Mouse (Mus musculus) monocyte, adult 5-6 weeks (primary cell): Measurements from ENCODE around the gene 1700093K21Rik. TPM values are rescaled to one million over a fixed set of nuclear protein-coding genes. Genes with fewer than 3 reads are reported as not detected.
A peak's percentile ranks its signal among the peaks of the same experiment; 100 is the strongest.
"Not testable (repeated sequence)": the region's sequence is repeated elsewhere in the genome, so short reads cannot be mapped to it uniquely, and the experiment has no call there.

Source experiments
- ATAC-seq: fragments of 153-309, 156-312 bp; replicated peaks from 2 replicates; pipeline ENCODE4 v1.8.0; 2017; ENCODE audit warnings: mild to moderate bottlenecking; ENCODE audit not compliant: low TSS enrichment, insufficient number of reproducible peaks, severe bottlenecking, poor library complexity, low FRiP score
- total RNA-seq: library from RNA; stranded (forward); fragments of 200-1000, 200-491, 200-594 nt; gene quantifications from 3 replicates; pipeline ENCODE4 v1.2.3, GENCODE M21; 2017

1700093K21Rik gene
- total RNA-seq: 2.2 TPM in 1 of 3 replicates, not detected in the others

DNA sequence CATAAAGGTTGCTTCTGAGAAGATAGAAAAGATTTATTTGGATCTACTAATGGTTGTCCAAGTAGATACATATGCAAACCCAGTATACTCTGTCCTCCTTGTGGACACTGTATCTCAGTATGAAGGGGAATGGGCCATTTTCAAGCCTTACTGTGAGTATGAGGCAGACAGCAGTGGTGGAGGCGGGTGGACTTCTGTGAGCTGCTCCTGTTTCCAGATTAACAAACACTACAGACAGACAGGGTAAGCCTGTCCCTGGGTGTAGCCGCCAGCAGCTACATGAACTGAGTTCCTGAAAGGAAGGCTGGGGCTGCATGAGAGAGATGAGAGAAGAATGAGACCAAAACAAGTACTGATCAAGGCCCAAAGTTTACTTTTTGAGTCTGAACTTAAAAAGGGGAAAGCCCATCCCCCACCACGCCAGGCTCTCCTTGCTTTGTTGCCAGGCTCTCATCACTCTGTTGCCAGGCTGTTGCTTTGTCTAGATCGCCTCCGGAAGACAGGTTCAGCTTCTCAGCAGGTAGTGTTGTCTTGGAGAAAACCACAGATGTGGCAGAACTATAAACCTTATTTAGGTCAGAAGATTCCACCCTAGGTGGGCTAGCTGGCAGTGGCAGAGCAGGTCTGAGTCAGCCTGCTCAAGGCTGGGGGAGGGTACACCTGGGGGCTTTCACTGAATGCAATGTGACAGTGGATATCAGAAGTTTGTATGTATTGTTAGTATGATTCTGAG, at the start of gene 1700093K21Rik:
1700093K21Rik (minus strand) TSS at position 683 of the 733 bp plus-strand sequence.
- ATAC-seq: no peak

GRCm38 (mm10) chr11:23570130-23570529, 49.2 kb upstream of the 1700093K21Rik start:
- no peak for ATAC-seq

DNA sequence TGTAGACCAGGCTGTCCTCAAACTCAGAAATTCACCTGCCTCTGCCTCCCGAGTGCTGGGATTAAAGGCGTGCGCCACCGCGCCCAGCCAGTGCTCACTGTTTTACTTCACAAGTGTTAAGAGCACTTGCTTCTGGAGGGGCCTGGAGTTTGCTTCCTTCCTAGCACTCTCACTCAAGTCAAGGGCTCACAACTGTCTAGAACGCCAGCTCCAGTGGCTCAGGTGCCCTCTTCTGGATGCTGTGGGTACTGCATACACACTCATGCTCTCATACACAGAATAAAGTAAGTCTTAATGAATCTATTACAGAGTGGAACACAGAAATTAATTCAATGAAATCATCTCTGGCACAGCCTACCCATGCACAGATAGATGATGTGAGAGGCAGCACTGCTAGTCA, 44.8 kb upstream of the 1700093K21Rik start:
- peak; percentile 87 for ATAC-seq

GRCm38 (mm10) chr11:23557039-23557630, 36.2 kb upstream of the 1700093K21Rik start:
- no peak for ATAC-seq

DNA sequence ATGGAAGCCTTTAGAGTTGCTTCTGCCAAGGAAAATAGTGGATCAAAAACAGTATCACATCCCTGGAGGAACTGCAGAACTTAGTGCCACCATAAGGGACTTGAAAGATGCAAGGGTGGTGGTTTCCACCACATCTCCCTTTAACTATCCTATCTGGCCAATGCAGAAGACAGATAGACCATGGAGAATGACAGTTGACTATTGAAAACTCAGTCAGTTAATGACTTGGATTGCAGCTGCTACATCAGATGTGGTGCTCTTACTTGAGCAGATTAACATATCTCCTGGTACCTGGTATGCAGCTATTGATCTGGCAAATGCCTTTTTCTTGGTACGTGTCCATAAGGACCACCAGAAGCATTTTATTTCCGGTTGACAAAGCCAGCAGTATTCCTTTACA, 16.5 kb upstream of the 1700093K21Rik start:
- no peak for ATAC-seq

DNA sequence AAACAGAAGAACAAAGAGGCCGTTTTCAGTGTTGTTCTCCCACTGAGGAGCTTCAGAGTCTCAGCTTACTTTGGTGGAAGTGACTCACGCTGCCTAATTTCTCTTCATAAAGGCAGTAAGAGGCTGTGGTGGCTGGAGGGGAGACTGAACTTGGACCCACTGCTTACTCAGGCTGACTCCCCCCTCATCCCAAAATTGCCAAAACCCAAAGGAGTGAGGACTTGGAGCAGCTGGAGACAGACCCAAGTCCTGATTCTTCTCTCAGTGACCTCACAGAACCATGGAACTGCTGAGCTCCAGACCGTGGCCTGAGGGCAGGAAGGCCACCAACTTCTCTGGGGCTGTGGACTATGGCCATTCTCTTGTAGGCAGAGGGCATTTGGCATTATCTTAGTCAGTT, 2.0 kb downstream of the 1700093K21Rik start:
- no peak for ATAC-seq

GRCm38 (mm10) chr11:23515315-23515714, 5.6 kb downstream of the 1700093K21Rik start:
- no peak for ATAC-seq

DNA sequence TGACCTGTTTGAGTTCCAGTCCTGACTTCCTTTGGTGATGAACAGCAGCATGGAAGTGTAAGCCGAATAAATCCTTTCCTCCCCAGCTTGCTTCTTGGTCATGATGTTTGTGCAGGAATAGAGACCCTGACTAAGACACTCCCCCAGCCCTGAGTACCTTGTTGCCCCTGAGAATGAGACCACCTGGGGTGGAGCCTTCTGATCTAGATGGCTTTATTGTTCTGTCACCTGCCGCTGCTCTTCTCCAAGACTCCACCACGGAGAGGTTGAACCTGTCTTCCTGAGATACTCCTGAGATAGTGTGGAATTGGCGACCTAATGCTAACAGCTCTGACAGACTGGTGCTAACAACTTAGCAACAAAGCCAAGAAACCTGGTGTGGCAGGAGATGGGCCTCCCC, 6.2 kb downstream of the 1700093K21Rik start:
- ATAC-seq: not testable (repeated sequence)

- ATAC-seq: not testable (repeated sequence)
These were observed 16.2 kb downstream of the 1700093K21Rik start for GRCm38 (mm10) chr11:23504801-23505200.

DNA sequence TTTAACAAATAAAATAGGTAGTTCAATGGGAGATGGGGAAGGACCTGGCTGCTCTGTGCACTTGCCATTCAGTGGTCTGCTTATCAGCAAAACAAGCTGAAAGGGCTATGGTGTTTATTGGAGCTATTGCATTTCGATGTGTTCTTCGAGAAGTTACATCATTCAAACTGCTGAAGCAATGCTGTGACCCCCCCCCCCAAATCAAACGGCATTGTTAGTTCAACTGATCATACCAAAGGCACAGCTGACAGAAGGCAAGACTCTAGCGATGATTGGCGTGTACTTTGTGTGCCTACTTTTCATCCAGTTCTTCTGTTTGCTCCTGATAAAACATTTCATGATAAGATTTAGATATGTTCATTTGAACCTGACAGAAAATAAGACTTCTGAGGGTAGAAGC, 22.3 kb downstream of the 1700093K21Rik start:
- ATAC-seq: no peak

DNA sequence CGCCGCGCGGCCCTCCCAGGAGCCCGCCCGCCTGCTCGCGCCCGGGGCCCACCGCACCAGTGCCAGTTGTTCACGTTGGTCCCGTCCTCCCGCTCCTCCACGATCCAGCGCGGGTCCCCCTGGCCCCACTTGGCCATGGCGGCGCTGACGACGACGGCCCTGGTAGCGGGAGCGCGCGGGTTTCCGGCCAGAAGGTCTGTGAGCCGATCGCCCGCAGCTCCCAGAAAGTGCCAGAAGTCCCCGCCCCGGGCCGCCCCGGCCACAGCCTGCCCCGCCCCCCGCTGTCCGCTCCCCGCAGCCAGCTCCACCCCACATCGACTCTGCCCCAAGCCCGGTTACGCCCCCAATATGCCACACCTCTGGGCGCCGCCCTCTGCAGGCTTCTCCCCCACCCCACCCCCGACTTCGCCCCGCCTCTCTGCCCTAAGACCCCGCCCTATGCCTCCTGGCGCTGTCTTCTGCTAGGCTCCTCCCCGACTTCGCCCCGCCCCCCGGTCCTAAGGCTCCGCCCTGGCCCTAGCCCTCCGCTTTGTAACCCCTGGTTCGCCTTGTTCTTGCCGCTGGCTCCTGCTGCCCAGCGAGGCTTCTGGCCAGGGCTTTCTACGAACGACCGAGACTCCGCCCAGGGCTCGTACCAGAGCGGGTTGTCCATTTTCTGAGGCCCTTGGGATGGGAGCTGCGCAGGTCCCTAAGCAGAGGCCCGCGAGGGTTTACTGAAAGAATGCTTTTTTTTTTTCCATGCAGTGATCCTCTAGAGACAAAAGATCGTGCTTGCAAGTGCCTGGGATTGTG, 23.0 kb downstream of the 1700093K21Rik start, which contains the start of gene Ahsa2:
Ahsa2 (minus strand) TSS at position 313 of the 792 bp plus-strand sequence.
- ATAC-seq: peak; percentile 86

DNA sequence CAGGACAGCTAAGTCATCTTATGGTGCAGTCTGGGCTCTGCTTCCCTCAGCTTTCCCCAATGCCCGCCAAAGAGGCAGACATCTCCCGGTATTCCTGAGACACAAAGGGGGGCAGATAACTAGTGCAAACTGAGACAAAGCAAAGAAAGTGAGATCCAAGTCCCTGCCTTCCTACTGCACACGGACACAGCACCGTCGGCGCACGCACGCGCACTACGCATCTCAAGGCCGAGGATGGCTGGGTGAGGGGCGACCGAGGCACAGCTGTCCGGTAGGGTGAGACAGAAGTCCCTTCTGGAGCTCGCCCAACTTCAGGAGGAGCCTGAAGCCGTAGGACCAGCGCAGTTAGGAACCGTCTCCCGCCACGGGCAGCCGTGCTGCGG, 23.6 kb downstream of the 1700093K21Rik start:
- ATAC-seq: peak; percentile 20

DNA sequence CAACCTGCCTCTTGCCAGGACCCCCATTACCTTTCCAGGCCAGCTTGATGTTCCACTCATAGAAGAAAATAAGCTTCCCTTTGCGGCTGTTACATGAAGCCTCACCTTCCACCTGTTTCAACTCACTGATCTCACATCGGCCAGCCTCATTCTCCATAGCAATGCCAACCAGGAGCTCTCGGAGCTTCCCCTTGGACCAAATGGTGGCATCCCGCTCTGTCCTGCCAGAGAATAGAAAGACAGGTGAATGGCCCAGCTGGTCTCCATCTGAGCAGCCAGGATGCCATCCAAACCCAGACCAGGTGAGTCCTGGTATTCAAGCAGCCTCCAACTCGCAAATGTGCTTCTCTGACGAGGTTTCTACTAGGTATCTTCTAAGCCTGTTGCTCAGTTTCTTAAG, 24.3 kb downstream of the 1700093K21Rik start:
- no peak for ATAC-seq

DNA sequence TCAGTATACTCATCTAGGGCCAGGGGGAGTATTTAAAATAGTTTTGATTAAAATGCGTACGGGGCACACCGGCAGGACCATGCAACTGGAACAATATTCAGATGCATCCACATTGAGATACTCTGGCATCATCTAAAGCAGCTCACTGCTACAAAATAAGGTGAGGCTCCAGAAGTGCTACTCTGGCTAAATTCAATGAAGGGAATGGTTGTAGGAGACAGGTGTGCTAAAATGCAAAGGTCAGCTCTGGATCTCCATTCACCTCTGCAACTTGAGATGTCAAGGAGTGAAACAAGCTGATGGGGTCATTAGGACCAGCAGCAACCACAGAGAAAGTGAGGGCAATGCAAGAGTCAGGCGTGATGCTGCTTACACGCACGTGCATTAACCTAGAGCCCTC, 25.7 kb downstream of the 1700093K21Rik start:
- no peak for ATAC-seq

GRCm38 (mm10) chr11:23492048-23492790, 28.7 kb downstream of the 1700093K21Rik start:
- ATAC-seq: no peak

DNA sequence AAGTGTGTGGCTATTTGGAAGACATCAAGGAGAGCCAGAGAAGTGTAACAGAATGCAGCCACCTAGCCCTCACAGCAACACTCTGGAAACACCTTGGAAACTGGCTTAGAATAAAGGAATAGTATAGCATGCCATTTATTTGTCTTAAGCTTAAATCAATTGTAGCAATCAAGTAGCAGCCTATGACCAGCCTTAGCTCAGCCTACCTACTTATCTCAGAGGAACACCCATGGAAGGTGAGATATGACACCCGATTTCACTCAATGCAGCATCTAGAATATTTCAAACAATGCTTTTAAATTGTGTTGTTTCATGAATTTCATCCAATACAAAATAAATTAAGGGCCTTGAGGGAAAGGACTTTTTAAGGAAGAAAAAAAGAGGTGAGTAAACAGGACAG, 31.0 kb downstream of the 1700093K21Rik start:
- no peak for ATAC-seq
